Mouse (Mus musculus) midbrain, postnatal 0 days (tissue): Measurements from ENCODE around the gene Ugt1a9. TPM values are rescaled to one million over a fixed set of nuclear protein-coding genes. Genes with fewer than 3 reads are reported as not detected.

Experiments used
- ATAC-seq: fragments of 200-750 bp; cut with Nextera tagmentation; 2 replicates; pipeline ENCODE4 v1.8.0; 2017; ENCODE audit warnings: moderate number of reproducible peaks, mild to moderate bottlenecking, moderate TSS enrichment, moderate library complexity; ENCODE audit not compliant: low FRiP score
- DNase-seq: peaks from one replicate; pipeline ENCODE4 v3.0.0-alpha.2; 2015; ENCODE audit warnings: low spot score
- H3K27ac ChIP-seq: fragments of 300-500 bp; sonication (generic); 2 replicates; pipeline ENCODE4 v1.5.1; 2014; ENCODE audit warnings: low read depth, mild to moderate bottlenecking, low read length, mixed read lengths
- H3K27me3 ChIP-seq: fragments of 300-500 bp; sonication (generic); 2 replicates; pipeline ENCODE4 v1.6.1; 2014; ENCODE audit warnings: low read length, control low read depth, mixed read lengths; ENCODE audit not compliant: insufficient read depth
- H3K36me3 ChIP-seq: fragments of 300-500 bp; sonication (generic); 2 replicates; pipeline ENCODE4 v1.6.1; 2014; ENCODE audit warnings: low read length, control low read depth, mixed read lengths; ENCODE audit not compliant: insufficient read depth
- H3K4me1 ChIP-seq: fragments of 300-500 bp; sonication (generic); 2 replicates; pipeline ENCODE4 v1.6.1; 2014; ENCODE audit warnings: mild to moderate bottlenecking, control low read depth, antibody characterized with exemption, low read length, mixed read lengths; ENCODE audit not compliant: insufficient read depth
- H3K4me2 ChIP-seq: fragments of 300-500 bp; sonication (generic); 2 replicates; pipeline ENCODE4 v1.6.1; 2014; ENCODE audit warnings: low read depth, mild to moderate bottlenecking, low read length, mixed read lengths; ENCODE audit not compliant: poor library complexity, severe bottlenecking
- H3K4me3 ChIP-seq: fragments of 300-500 bp; sonication (generic); 2 replicates; pipeline ENCODE4 v1.5.1; 2014; ENCODE audit warnings: low read depth, mild to moderate bottlenecking, low read length, moderate library complexity
- H3K9ac ChIP-seq: fragments of 300-500 bp; sonication (generic); replicated peaks from 2 replicates; pipeline ENCODE4 v1.6.1; 2014; ENCODE audit warnings: mild to moderate bottlenecking, low read length, moderate library complexity, mixed read lengths; ENCODE audit not compliant: poor library complexity, severe bottlenecking
- H3K9me3 ChIP-seq: fragments of 300-500 bp; sonication (generic); 2 replicates; pipeline ENCODE4 v1.6.1; 2016; ENCODE audit warnings: low read length, control low read depth
- CTCF ChIP-seq: IDR thresholded peaks from 2 replicates; pipeline ENCODE4 v1.5.1; 2016; ENCODE audit warnings: antibody characterized with exemption, mild to moderate bottlenecking
- WGBS: fragments of 180-500 bp; shearing (Covaris S2); extraction: QIAGEN DNeasy Blood & Tissue Kit; methylation state at CpG from one replicate; pipeline ENCODE4 v1.1.7; 2014; 5-methylcytosine and 5-hydroxymethylcytosine counted together
- polyA plus RNA-seq: library from polyadenylated mRNA; unstranded; fragments of >200 nt; fragmentation: Nextera tagmentation; extraction: Ambion mirVana; gene quantifications from 2 replicates; pipeline ENCODE4 v1.2.1, GENCODE M21; 2015
- total RNA-seq: library from RNA; depleted of rRNA; stranded (reverse); fragments of >200 nt; gene quantifications from 2 replicates; pipeline ENCODE4 v1.2.3, GENCODE M21; 2014

Ugt1a9 gene
- total and polyA plus RNA-seq, 2 experiments from 2014 or later, result not detected

DNA sequence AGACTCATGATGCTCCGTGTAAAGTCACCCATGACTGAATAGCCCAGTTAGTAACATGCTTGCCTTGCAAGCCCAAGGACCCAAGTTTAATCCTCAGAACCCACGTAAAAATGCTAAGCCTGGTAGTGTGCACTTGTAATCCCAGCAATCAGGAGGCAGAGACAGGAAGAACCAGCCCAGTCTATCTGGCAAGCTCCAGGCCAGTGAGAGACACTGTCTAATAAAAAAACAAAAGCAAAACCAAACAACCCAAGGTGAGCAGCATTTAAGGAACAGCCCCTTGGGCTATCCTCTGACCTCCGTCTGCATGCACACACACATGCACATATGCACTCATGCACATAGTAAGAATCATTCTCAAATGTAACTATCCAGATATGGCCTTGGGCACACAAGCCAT, 159.0 kb downstream of the Ugt1a9 start:
- no peaks in the 10 kb centered on the region for H3K36me3 ChIP-seq
- peaks cover 94% of the 10 kb centered on the region for H3K9me3 ChIP-seq
- no peak for ATAC-seq
- H3K27me3 ChIP-seq, result no peaks in the 10 kb centered on the region
- H3K4me3 ChIP-seq, result no peak overlapping the region
- DNase-seq, result no peak
- H3K4me1 ChIP-seq, result no peaks in the 10 kb centered on the region
- H3K27ac ChIP-seq, result no peak overlapping the region
- H3K4me2 ChIP-seq, result no peak overlapping the region
- TF ChIP-seq CTCF, result no peak
- H3K9ac ChIP-seq, result no peak overlapping the region
- 75% methylated on average over 3 of the region's 3 CpGs for WGBS

DNA sequence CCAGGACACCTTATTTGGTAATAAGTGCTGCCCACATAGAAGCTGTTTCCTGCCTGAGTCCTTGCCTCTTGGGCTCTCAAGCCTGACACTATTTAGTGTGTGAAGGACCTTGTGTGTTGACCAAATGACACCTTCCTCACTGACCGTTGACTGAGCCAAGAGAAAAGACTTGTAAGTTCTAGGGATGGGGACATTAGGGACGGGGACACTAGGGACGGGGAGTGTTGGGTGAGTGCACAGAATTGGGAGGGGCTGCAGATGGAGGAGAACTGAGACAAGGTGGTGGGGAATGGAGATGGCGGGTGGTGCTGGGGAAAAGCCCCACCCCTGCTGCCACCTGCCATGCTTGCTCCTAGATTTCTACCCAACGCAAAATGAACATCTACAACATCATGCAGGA, 159.4 kb downstream of the Ugt1a9 start:
- Histone ChIP-seq H3K27me3 (no peaks in the 10 kb centered on the region), H3K4me2 (no peak overlapping the region), H3K27ac (no peak overlapping the region), H3K4me1 (no peaks in the 10 kb centered on the region), H3K9me3 (peaks cover 98% of the 10 kb centered on the region), H3K36me3 (no peaks in the 10 kb centered on the region), H3K4me3 (no peak overlapping the region), H3K9ac (no peak overlapping the region)
- no peak for TF ChIP-seq CTCF
- no peak for ATAC-seq
- no peak for DNase-seq
- 86% methylated on average over 5 of the region's 5 CpGs for WGBS

DNA sequence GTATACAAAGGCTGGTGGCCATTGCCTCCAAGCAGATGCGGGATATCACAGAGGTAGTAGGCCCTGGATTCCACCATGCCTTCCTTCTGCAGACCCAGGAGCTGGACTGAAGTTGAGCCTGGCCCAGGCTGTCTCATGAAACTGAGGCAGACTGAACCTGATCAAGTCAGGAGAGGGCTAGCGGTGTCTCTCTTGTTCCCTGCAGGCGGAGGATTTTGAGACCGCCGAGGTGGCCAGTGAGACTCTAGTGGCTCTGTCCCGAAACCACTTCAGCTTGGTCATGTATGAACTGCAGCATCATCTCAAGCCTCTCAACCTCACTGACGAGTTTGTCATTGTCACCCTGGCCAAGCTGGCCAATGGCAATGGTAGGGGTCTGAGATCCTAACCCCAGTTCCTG, 159.8 kb downstream of the Ugt1a9 start:
- 73% methylated on average over 7 of the region's 7 CpGs for WGBS
- Histone ChIP-seq H3K9me3 (peaks cover 100% of the 10 kb centered on the region), H3K9ac (no peak overlapping the region), H3K27me3 (no peaks in the 10 kb centered on the region), H3K4me2 (no peak overlapping the region), H3K36me3 (no peaks in the 10 kb centered on the region), H3K4me3 (no peak overlapping the region), H3K27ac (no peak overlapping the region), H3K4me1 (no peaks in the 10 kb centered on the region)
- DNase-seq (no peak), ATAC-seq (no peak)
- TF ChIP-seq CTCF, result no peak

DNA sequence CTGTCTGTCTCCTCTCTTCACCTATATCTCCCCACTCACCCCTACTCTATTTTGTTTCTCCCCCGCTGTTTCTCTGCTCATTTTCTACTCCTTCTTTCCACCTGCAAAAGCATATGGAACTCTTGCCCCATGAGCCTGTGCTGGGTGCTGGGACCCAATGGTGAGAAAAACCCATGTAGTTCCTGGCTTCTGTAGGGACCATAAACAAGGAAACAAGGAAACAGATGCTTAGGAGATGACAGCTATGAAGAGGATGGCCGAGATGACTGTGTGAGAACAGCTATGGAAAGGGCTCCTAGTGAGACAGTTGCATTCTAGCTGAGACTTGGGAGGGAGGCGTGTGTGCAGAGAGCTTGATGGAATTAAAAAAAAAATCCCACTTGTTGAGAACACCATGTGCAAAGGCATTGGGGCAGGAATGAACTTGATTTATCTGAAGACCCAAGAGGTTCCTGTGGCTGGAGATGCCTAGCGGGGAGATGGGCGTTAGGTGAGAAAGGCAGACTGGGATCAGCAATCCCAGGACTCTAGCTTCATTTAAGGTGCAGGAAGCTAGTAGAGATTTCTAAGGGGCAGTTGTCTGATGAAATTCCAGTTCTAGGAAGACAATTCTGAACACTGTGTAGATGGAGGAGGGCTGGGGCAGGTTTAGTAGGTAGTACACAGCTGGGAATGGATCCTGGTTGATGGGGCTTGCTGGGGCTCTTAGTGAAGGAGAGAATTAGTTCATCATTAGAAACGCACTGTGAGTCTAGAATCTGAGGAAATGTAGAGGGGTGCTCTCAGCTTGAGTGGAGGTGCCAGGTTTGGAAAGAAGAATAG, 160.6 kb downstream of the Ugt1a9 start:
- no peak for DNase-seq

DNA sequence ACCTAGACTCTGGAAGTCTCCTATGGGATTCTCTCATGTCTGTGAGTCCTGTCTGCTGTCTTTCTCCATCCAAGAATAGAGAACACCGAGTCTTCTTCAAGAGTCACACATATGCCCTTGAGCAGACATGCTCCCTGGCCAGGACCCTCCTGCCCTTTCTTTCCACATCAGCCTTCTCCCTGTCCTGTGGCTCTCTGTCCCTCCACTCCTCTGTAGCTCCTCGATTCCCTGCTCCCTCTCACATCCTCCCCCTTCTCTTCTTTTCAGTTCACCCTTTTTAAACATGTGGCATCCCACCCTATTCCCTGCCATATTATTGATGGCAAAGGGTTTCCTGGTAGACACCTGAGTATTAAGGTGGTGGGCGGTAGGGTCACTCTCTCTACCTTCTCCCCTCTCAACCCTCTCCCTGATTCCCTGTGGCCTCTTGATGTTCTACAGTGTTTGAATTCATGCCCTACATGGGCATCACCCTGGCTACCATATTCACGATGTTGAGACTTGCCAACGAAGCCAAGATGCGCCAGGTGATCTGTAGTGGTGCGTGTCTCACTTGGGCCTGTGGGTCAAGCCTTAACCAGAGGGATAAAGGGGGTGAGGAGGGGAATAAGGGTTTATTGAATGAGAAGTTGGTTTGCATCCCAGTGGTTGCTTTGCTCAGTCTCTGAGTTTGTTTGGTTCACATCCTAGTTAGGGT, 161.4 kb downstream of the Ugt1a9 start:
- Histone ChIP-seq H3K9ac (no peak overlapping the region), H3K27me3 (no peaks in the 10 kb centered on the region), H3K4me2 (no peak overlapping the region), H3K4me3 (no peak overlapping the region), H3K27ac (no peak overlapping the region), H3K4me1 (no peaks in the 10 kb centered on the region), H3K36me3 (no peaks in the 10 kb centered on the region), H3K9me3 (peaks cover 98% of the 10 kb centered on the region)
- no peak for TF ChIP-seq CTCF
- WGBS, result 68% methylated on average over 7 of the region's 7 CpGs
- no peak for ATAC-seq
- no peak for DNase-seq

More for the DNA sequence above, 160.6 kb downstream of the Ugt1a9 start:
- no peak overlapping the region for H3K4me3 ChIP-seq
- no peaks in the 10 kb centered on the region for H3K27me3 ChIP-seq
- 72% methylated on average over 6 of the region's 6 CpGs for WGBS
- no peak overlapping the region for H3K4me2 ChIP-seq
- no peak for TF ChIP-seq CTCF
- no peak for ATAC-seq
- H3K4me1 ChIP-seq, result no peaks in the 10 kb centered on the region
- peaks cover 100% of the 10 kb centered on the region for H3K9me3 ChIP-seq
- no peak overlapping the region for H3K9ac ChIP-seq
- no peak overlapping the region for H3K27ac ChIP-seq
- H3K36me3 ChIP-seq, result no peaks in the 10 kb centered on the region
